Mouse (Mus musculus): ENCODE data around the gene Dnm2. TPM values are rescaled to one million over a fixed set of nuclear protein-coding genes. Genes with fewer than 3 reads are reported as not detected.
"Not testable (repeated sequence)": the region's sequence is repeated elsewhere in the genome, so short reads cannot be mapped to it uniquely, and the experiment has no call there.

The Dnm2 gene
- polyA plus RNA-seq, 1 experiment from 2014 or later, result 81.4 TPM

DNA sequence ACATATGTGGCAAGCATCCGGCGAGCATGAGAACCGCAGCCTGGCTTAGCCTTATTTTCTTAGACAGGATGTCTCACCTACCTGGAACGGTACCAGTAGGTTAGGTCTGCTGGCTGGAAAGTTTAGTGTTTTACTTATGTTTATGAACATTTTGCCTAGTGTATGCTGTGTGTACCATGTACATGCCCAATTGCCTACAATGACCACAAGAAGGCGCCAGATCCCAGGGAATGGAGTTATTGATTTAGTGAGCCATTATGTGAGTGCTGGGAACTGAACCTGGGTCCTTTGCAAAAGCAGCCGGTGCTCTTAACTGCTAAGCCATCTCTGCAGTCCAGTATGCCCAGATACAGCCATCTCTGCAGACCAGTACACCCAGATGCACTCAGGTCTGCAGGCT is 53.0 kb downstream of the Dnm2 start:
- no peak overlapping the region for H3K9ac ChIP-seq (ENCODE audit: low read length)
- no peaks in the 10 kb centered on the region for H3K27me3 ChIP-seq (ENCODE audit: control insufficient read depth, insufficient read depth, low read length)
- no peak for ATAC-seq (ENCODE audit: insufficient read depth, low FRiP score)
- over 99% methylated on average over 6 of the region's 6 CpGs for WGBS
- H3K4me3 ChIP-seq (replicated peaks; ENCODE audit: low read length), result no peak overlapping the region
- H3K9me3 ChIP-seq (replicated peaks; ENCODE audit: control insufficient read depth, low read length), result no peaks in the 10 kb centered on the region
- H3K27ac ChIP-seq (ENCODE audit: low read length), result no peak overlapping the region
- no peaks in the 10 kb centered on the region for H3K4me1 ChIP-seq (ENCODE audit: control insufficient read depth, insufficient read depth, low read length)
- H3K36me3 ChIP-seq (ENCODE audit: control insufficient read depth, insufficient read depth, low read length), result peaks cover 48% of the 10 kb centered on the region
- no peak overlapping the region for H3K4me2 ChIP-seq (ENCODE audit: low read depth, low read length)

- 84% methylated on average over 4 of the region's 4 CpGs for WGBS
- peaks cover 16% of the 10 kb centered on the region for H3K36me3 ChIP-seq (ENCODE audit: control insufficient read depth, insufficient read depth, low read length)
- no peak overlapping the region for H3K27ac ChIP-seq (ENCODE audit: low read length)
Measured at GRCm38 (mm10) chr9:21484065-21484464, 59.4 kb downstream of the Dnm2 start.

DNA sequence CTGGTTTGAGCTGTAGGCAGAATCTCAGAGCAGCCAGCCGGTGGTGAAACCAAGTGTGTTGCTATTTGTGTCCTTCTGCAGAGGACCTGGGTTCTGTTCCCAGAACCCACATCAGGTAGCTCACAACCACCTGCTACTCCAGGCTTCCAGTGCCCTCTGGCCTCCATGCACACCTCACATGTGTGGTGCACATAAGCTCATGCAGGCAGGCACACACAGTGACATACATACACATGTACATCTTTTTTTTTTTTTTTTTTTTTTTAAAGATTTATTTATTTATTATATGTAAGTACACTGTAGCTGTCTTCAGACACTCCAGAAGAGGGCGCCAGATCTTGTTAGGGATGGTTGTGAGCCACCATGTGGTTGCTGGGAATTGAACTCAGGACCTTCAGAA is 63.5 kb downstream of the Dnm2 start:
- WGBS, result 92% methylated on average over 1 of the region's 2 CpGs
- not testable (repeated sequence) for H3K4me2 ChIP-seq (ENCODE audit: low read depth, low read length); H3K27me3 ChIP-seq (ENCODE audit: control insufficient read depth, insufficient read depth, low read length); H3K4me3 ChIP-seq (replicated peaks; ENCODE audit: low read length); ATAC-seq (ENCODE audit: insufficient read depth, low FRiP score); H3K9me3 ChIP-seq (replicated peaks; ENCODE audit: control insufficient read depth, low read length); H3K9ac ChIP-seq (ENCODE audit: low read length); H3K4me1 ChIP-seq (ENCODE audit: control insufficient read depth, insufficient read depth, low read length); H3K27ac ChIP-seq (ENCODE audit: low read length)
- H3K36me3 ChIP-seq (ENCODE audit: control insufficient read depth, insufficient read depth, low read length), result peaks cover 17% of the 10 kb centered on the region

More at GRCm38 (mm10) chr9:21484065-21484464, 59.4 kb downstream of the Dnm2 start:
- Histone ChIP-seq H3K9ac (ENCODE audit: low read length) (no peak overlapping the region), H3K9me3 (replicated peaks; ENCODE audit: control insufficient read depth, low read length) (no peaks in the 10 kb centered on the region), H3K4me1 (ENCODE audit: control insufficient read depth, insufficient read depth, low read length) (no peaks in the 10 kb centered on the region), H3K27me3 (ENCODE audit: control insufficient read depth, insufficient read depth, low read length) (no peaks in the 10 kb centered on the region), H3K4me3 (replicated peaks; ENCODE audit: low read length) (no peak overlapping the region), H3K4me2 (ENCODE audit: low read depth, low read length) (no peak overlapping the region)
- no peak for ATAC-seq (ENCODE audit: insufficient read depth, low FRiP score)

DNA sequence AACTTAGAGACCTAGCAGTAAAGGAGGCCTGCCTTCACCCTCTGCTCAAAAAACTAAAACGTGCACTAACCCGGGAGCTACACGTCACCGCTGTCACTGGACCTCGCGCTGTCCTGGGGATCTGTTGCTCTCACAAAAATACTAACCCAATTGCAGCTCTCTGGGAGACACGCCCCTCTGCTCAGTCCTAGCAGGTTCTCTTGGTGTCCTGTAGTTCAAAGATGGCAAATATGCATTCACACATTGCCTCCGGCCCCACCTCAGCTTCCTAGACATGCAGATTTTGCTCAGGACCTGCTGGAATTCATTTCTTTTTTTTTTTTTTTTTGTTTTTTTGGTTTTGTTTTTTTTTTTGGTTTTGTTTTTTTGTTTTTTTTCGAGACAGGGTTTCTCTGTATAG is 66.0 kb downstream of the Dnm2 start:
- ATAC-seq (ENCODE audit: insufficient read depth, low FRiP score), result no peak
- no peak overlapping the region for H3K4me3 ChIP-seq (replicated peaks; ENCODE audit: low read length)
- no peak overlapping the region for H3K9ac ChIP-seq (ENCODE audit: low read length)
- no peak overlapping the region for H3K4me2 ChIP-seq (ENCODE audit: low read depth, low read length)
- no peaks in the 10 kb centered on the region for H3K9me3 ChIP-seq (replicated peaks; ENCODE audit: control insufficient read depth, low read length)
- H3K4me1 ChIP-seq (ENCODE audit: control insufficient read depth, insufficient read depth, low read length), result no peaks in the 10 kb centered on the region
- H3K36me3 ChIP-seq (ENCODE audit: control insufficient read depth, insufficient read depth, low read length), result peaks cover 13% of the 10 kb centered on the region; the same call in 1 of the 2 replicates
- H3K27ac ChIP-seq (ENCODE audit: low read length), result no peak overlapping the region
- 87% methylated on average over 9 of the region's 9 CpGs for WGBS
- no peaks in the 10 kb centered on the region for H3K27me3 ChIP-seq (ENCODE audit: control insufficient read depth, insufficient read depth, low read length)

DNA sequence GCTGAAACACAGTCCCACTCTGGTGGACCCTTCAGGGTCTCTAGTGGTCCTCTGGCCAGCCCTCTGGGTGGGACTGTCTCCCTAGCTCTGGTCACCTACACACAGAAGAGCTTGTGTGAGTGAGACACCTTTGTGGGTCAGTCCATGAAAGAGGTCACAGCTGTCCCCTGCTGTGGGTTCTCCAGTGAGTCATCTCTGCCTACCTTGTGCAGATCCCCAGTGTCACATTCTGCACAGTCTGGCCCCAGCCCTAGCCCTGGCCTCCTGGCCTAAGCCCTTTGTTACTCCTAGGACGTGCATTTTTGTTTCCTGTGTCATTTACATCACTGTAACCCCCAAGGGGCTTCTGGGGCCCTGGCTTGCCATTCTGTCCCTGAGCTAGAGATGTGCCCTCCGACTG is 69.2 kb downstream of the Dnm2 start:
- Histone ChIP-seq H3K36me3 (ENCODE audit: control insufficient read depth, insufficient read depth, low read length) (peaks cover 10% of the 10 kb centered on the region; the same call in 1 of the 2 replicates), H3K9me3 (replicated peaks; ENCODE audit: control insufficient read depth, low read length) (no peaks in the 10 kb centered on the region), H3K4me3 (replicated peaks; ENCODE audit: low read length) (no peak overlapping the region), H3K4me2 (ENCODE audit: low read depth, low read length) (no peak overlapping the region), H3K27me3 (ENCODE audit: control insufficient read depth, insufficient read depth, low read length) (no peaks in the 10 kb centered on the region), H3K9ac (ENCODE audit: low read length) (no peak overlapping the region), H3K27ac (ENCODE audit: low read length) (no peak overlapping the region), H3K4me1 (ENCODE audit: control insufficient read depth, insufficient read depth, low read length) (no peaks in the 10 kb centered on the region)
- WGBS, result 63% methylated on average over 2 of the region's 2 CpGs
- ATAC-seq (ENCODE audit: insufficient read depth, low FRiP score), result no peak

GRCm38 (mm10) chr9:21494726-21495125 is 70.0 kb downstream of the Dnm2 start:
- Histone ChIP-seq H3K9ac (ENCODE audit: low read length) (no peak overlapping the region), H3K4me2 (ENCODE audit: low read depth, low read length) (no peak overlapping the region), H3K4me3 (replicated peaks; ENCODE audit: low read length) (no peak overlapping the region), H3K36me3 (ENCODE audit: control insufficient read depth, insufficient read depth, low read length) (peaks cover 19% of the 10 kb centered on the region), H3K27me3 (ENCODE audit: control insufficient read depth, insufficient read depth, low read length) (no peaks in the 10 kb centered on the region), H3K4me1 (ENCODE audit: control insufficient read depth, insufficient read depth, low read length) (no peaks in the 10 kb centered on the region), H3K27ac (ENCODE audit: low read length) (no peak overlapping the region), H3K9me3 (replicated peaks; ENCODE audit: control insufficient read depth, low read length) (no peaks in the 10 kb centered on the region)
- ATAC-seq (ENCODE audit: insufficient read depth, low FRiP score), result no peak
- WGBS, result 75% methylated on average over 9 of the region's 9 CpGs

DNA sequence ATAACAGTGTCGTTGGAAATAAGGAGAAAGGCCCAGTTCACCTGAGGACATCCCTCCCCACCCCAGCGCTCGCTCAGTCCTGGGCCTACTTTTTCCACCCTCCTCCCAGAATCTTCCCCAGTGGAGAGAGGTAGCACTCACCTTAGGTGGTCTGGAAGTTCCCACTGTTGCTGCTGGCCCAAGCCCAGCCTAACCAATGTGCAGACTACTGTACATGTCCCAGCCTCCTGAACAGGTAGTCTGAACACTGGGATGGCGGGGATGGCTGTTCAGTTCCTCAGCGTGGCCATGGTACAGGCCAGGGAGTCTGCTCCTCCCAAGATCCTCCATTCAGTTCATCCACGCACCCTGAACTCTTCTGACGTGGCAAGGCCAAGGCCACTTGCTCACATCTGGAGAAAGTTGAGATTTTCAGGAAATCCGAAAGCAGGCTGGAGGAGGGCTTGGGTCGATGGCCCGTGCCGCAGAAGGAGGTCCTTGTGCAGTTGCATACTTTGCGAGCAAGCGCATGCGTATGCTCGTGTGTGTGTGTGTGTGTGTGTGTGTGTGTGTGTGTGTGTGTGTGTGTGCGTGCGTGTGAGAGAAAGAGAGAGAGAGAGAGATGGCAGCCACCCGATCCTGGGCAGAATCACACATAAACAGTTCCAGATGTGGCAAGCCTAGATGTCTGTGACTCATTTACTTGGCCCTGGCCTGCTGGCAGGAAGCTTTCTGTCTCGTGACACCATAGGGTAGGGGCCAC is 71.8 kb downstream of the Dnm2 start:
- Histone ChIP-seq H3K9ac (ENCODE audit: low read length) (no peak overlapping the region), H3K36me3 (ENCODE audit: control insufficient read depth, insufficient read depth, low read length) (peaks cover 14% of the 10 kb centered on the region), H3K4me2 (ENCODE audit: low read depth, low read length) (no peak overlapping the region), H3K4me3 (replicated peaks; ENCODE audit: low read length) (no peak overlapping the region), H3K27ac (ENCODE audit: low read length) (no peak overlapping the region), H3K9me3 (replicated peaks; ENCODE audit: control insufficient read depth, low read length) (no peaks in the 10 kb centered on the region), H3K4me1 (ENCODE audit: control insufficient read depth, insufficient read depth, low read length) (no peaks in the 10 kb centered on the region), H3K27me3 (ENCODE audit: control insufficient read depth, insufficient read depth, low read length) (no peaks in the 10 kb centered on the region)
- WGBS, result 84% methylated on average over 19 of the region's 19 CpGs
- no peak for ATAC-seq (ENCODE audit: insufficient read depth, low FRiP score)

DNA sequence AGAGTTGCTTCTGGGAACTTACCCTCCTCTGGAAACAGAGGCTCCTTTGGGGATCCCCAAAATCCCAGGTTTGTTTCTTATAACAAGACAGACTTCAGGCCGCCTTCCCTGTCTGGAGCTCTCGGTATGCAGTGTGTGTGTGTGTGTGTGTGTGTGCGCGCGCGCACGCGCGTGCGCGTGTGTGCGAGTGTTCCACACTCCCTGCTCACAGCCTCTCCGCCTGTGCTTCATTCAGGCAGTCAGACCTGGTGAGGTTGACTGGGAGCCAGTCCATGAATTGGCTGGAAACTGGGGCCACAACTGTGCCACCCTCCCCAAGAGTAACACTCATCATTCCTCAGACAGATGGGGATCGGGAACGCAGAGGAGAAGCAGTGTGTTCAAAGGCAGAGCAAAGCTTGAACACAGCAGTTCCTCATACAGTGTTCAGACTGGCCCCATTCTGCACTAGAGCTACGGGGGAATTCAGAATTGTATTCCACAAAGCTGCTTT is 72.4 kb downstream of the Dnm2 start:
- 91% methylated on average over 16 of the region's 16 CpGs for WGBS

DNA sequence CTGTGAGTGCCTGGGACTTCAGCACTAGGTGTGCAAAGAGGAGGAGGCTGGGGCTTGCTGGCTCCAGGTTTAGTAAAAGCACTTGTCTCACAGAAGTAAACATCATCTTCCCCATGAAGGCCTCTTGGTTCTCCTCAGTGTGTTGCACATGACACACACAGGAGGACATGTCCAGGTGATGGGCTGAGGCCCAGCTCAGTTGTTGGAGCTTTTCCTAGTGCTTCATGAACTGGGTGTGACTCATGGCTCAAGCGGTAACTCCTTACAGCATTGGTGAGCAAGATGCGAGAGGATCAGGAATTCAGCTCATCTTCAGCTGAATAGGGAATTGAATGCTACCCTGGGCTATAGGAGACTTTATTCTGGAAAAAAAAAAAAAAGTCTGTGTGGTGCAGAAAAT is 73.0 kb downstream of the Dnm2 start:
- no peaks in the 10 kb centered on the region for H3K4me1 ChIP-seq (ENCODE audit: control insufficient read depth, insufficient read depth, low read length)
- no peak for ATAC-seq (ENCODE audit: insufficient read depth, low FRiP score)
- H3K4me2 ChIP-seq (ENCODE audit: low read depth, low read length), result no peak overlapping the region
- H3K27ac ChIP-seq (ENCODE audit: low read length), result no peak overlapping the region
- WGBS, result 95% methylated on average over 2 of the region's 2 CpGs
- H3K9me3 ChIP-seq (replicated peaks; ENCODE audit: control insufficient read depth, low read length), result no peaks in the 10 kb centered on the region
- H3K4me3 ChIP-seq (replicated peaks; ENCODE audit: low read length), result no peak overlapping the region
- H3K27me3 ChIP-seq (ENCODE audit: control insufficient read depth, insufficient read depth, low read length), result no peaks in the 10 kb centered on the region
- H3K36me3 ChIP-seq (ENCODE audit: control insufficient read depth, insufficient read depth, low read length), result peaks cover 14% of the 10 kb centered on the region
- no peak overlapping the region for H3K9ac ChIP-seq (ENCODE audit: low read length)

More for the DNA sequence above, 72.4 kb downstream of the Dnm2 start:
- peaks cover 14% of the 10 kb centered on the region for H3K36me3 ChIP-seq (ENCODE audit: control insufficient read depth, insufficient read depth, low read length)
- no peak for ATAC-seq (ENCODE audit: insufficient read depth, low FRiP score)
- no peak overlapping the region for H3K27ac ChIP-seq (ENCODE audit: low read length)
- no peaks in the 10 kb centered on the region for H3K9me3 ChIP-seq (replicated peaks; ENCODE audit: control insufficient read depth, low read length)
- H3K4me1 ChIP-seq (ENCODE audit: control insufficient read depth, insufficient read depth, low read length), result no peaks in the 10 kb centered on the region
- no peak overlapping the region for H3K4me3 ChIP-seq (replicated peaks; ENCODE audit: low read length)
- no peaks in the 10 kb centered on the region for H3K27me3 ChIP-seq (ENCODE audit: control insufficient read depth, insufficient read depth, low read length)
- no peak overlapping the region for H3K4me2 ChIP-seq (ENCODE audit: low read depth, low read length)
- no peak overlapping the region for H3K9ac ChIP-seq (ENCODE audit: low read length)

All from stomach, embryonic 16.5 days (tissue).